Mouse (Mus musculus) urinary bladder, adult 18-20 months (tissue): ENCODE measurements at regions not wholly inside any gene's neighbourhood (a gene's known extent, or its start where the extent isn't known, plus 50 kb on each side); places are given as distances from the start of the nearest gene placed in this dataset.
A peak's percentile ranks its signal among the peaks of the same experiment; 100 is the strongest.

Experiments used
- DNase-seq, 2 experiments: peaks; one replicate each; pipeline ENCODE4 v3.0.0; 2022; ENCODE audit warnings: low spot score in 2 of 2, mixed read lengths in 2 of 2

GRCm38 (mm10) chr14:68022925-68023324 lies 1271.2 kb downstream of the Synb start:
- no peak for DNase-seq

- DNase-seq, result no peak
Observed at GRCm38 (mm10) chr14:68021240-68021639, 1272.9 kb downstream of the Synb start.

- DNase-seq, result no peak
Observed at GRCm38 (mm10) chr14:68020769-68021168, 1273.3 kb downstream of the Synb start.

- no peak for DNase-seq
Observed at GRCm38 (mm10) chr14:68018686-68019085, 1275.4 kb downstream of the Synb start.

- DNase-seq, result no peak
Observed at GRCm38 (mm10) chr14:67996790-67997417, 1297.2 kb downstream of the Synb start.

GRCm38 (mm10) chr14:67993611-67994051 lies 1300.5 kb downstream of the Synb start:
- DNase-seq, result no peak

GRCm38 (mm10) chr14:67993142-67993541 lies 1301.0 kb downstream of the Synb start:
- DNase-seq, result peak; percentile 3 to 46

GRCm38 (mm10) chr14:67992088-67992487 lies 1302.0 kb downstream of the Synb start:
- DNase-seq, result no peak

GRCm38 (mm10) chr14:67990271-67990670 lies 1303.8 kb downstream of the Synb start:
- DNase-seq, result no peak
